Mouse (Mus musculus) layer of hippocampus, adult 9-10 months (tissue): ENCODE results near the gene Nfia.

ENCODE experiments used
- DNase-seq: peaks from one replicate; pipeline ENCODE4 v3.0.0; 2022; ENCODE audit warnings: low spot score

Nfia gene

GRCm38 (mm10) chr4:98060601-98061000 is 288.1 kb downstream of the Nfia start:
- no peak for DNase-seq

DNA sequence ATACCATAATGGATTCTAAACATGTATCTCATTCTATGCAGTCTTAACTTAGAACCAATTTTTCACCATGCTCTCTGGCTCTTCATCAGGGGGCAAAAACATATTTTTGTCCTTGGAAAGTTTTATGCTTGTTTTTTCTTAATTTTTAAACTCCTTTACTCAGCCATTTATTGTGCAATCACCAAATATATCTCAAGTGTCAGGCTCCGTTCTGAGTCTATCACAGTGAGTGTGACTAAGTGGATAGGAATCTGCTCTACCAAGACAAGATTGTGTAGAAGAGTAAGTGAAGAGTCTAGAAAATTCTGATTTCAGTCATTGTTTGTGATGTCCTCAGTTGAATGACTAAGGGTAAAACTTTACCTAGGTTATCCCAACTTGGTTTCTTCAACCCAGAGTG is 288.6 kb downstream of the Nfia start:
- DNase-seq: no peak

GRCm38 (mm10) chr4:98063280-98063679 is 290.7 kb downstream of the Nfia start:
- no peak for DNase-seq

DNA sequence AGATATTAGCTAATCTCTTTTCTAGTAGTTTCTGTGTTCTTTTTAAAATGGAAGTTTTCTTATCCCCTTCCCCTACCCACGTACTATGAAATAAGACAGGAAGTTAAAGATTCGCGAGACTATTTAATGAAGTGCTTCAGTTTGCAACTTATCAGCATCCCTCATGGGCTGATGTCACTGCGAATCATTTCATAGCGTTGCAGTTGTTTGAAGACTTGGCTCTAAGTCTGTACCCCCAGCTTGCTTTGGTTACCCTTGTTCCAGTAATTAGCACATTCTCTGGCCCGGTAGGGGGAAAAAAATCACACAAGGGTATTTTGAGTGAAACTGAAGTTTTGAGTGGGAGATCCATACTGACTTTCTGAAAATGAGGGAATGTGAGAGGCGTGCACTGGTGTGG is 303.6 kb downstream of the Nfia start:
- DNase-seq: no peak

GRCm38 (mm10) chr4:98076624-98077023 is 304.1 kb downstream of the Nfia start:
- DNase-seq: no peak

- no peak for DNase-seq
Observed at GRCm38 (mm10) chr4:98080586-98080985, 308.1 kb downstream of the Nfia start.

- no peak for DNase-seq
Observed at GRCm38 (mm10) chr4:98081962-98082361, 309.4 kb downstream of the Nfia start.

- no peak for DNase-seq
Observed at GRCm38 (mm10) chr4:98082512-98082911, 310.0 kb downstream of the Nfia start.

- DNase-seq: peak; percentile 26
Observed at GRCm38 (mm10) chr4:98085060-98085459, 312.5 kb downstream of the Nfia start.

GRCm38 (mm10) chr4:98086976-98087375 is 314.4 kb downstream of the Nfia start:
- DNase-seq: no peak

DNA sequence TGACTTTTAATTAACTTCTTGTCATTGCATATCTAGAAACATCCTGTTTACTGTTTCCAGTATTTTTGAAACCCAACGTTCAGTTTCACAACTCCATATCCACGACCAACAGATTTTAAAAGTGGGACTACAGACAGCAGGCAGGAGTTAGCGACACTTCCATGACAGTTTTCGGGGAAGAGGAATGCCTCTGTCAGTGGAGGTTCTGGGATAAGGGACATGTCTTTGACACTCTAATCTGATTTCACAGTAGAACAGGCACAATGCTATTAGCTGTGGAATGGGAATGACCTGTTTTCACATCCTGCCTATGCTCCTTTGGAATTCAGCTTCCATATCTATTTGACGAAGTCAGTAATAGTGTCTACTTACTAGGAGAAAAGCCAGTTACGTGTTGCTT is 317.5 kb downstream of the Nfia start:
- no peak for DNase-seq

- DNase-seq: no peak
Observed at GRCm38 (mm10) chr4:98090586-98090985, 318.1 kb downstream of the Nfia start.

DNA sequence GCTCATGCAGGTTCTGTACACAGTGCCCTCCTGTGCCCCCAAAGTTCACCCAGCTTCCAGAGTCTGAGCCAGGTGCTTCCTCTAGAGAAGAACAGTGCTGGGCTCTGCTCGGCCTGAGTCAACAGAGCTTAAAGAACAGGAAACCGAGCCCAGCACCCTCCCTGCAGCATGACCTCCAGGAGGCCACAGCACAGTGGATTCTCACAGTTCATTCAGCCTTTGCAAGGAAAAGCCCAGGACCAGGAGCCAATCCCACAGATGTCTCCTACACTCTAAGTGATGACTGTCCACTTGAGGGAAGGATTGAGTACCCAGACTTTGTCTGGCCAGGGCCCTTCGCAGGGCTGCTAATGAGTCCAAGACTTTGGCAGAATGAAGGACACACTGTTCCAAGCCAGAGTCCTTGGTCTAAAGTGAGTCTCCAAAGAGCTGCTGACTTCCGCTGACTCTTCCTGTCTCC is 318.9 kb downstream of the Nfia start:
- no peak for DNase-seq

- no peak for DNase-seq
Observed at GRCm38 (mm10) chr4:98091901-98092472, 319.5 kb downstream of the Nfia start.

GRCm38 (mm10) chr4:98094112-98094805 is 321.7 kb downstream of the Nfia start:
- DNase-seq: no peak

GRCm38 (mm10) chr4:98095060-98095459 is 322.5 kb downstream of the Nfia start:
- no peak for DNase-seq

GRCm38 (mm10) chr4:98097013-98097566 is 324.6 kb downstream of the Nfia start:
- no peak for DNase-seq

- DNase-seq: no peak
Observed at GRCm38 (mm10) chr4:98098663-98099062, 326.1 kb downstream of the Nfia start.

DNA sequence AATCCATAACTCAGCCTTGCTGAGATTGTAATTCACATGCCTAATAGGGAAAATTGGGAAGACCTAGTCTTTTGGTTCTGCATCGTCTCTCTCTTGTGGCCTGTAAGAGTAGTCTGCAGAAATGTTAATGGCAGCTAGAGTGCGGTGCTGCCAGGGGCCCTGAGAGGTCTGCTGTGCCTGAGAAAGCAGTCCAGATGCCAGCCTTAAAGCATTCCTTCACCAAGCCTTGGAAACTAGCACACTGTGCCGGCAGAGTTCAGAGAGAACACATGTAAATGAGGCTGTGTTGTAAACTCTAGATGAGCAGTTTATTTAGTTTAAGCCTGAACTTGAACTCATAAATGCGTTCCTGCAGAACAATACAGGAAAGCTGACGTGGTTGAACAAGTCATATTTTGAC is 326.9 kb downstream of the Nfia start:
- no peak for DNase-seq

- DNase-seq: no peak
Observed at GRCm38 (mm10) chr4:98101153-98102096, 328.9 kb downstream of the Nfia start.

DNA sequence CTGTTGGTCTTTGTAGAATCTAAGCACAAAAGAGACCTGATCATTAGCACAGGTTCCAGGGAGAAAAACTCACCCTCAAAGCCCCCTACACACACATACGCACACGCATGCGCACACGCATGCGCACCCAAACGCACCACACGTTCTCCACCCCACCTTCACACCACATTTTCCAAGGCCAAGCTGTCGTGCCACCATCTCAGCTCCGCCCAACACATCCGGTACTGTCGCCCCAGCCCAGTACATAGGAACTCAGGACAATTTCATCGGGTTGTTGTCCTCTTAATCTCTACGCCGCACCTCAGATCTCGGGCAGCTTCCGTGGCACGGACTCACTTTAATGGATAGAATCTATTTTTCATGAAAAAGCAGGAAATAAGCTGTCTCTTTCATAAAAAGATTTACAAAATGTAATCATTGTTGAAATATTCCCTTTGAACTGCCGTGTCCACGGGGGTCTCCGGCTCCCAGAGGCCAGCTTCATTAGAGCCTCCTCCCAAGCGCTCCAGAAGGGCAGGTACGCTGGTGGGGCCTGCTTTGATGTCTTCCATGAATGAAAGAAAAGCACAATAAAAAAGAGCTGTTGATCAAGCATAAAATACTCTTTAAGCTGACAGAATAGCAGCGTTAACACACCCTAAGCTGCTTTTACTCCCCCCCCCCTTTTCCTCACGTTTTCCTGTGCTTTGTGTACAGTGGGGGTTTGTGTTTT is 330.2 kb downstream of the Nfia start:
- no peak for DNase-seq

- no peak for DNase-seq
Observed at GRCm38 (mm10) chr4:98103337-98103666, 330.8 kb downstream of the Nfia start.
